Mouse (Mus musculus): ENCODE results near the gene Mdk. TPM values are rescaled to one million over a fixed set of nuclear protein-coding genes. Genes with fewer than 3 reads are reported as not detected.

Gene Mdk
- polyA plus RNA-seq, 1 experiment from 2014 or later = 256 TPM

DNA sequence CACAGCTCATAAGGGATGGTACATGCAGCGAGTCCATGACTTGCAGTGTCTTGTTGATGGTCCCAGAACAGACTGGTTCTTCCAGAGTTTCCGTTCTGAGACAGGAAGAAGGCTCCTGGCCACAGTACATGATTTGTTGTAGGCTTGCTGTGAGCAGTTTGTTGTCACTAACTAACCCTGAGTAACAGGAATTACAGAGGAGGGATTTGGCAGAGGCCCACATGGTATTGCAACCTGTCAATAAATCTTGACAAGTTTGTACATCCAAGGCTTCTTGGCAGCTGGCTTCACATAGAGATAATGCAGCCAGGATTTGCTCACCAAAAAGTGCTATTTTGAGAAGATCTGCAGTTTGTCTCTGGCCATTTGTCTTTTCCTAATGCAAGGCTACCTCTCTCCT lies 26.0 kb downstream of the Mdk start:
- 86% methylated on average over 2 of the region's 2 CpGs for WGBS
- Histone ChIP-seq H3K27me3 (replicated peaks; ENCODE audit: control insufficient read depth, insufficient read depth, low read length) (no peaks in the 10 kb centered on the region), H3K36me3 (ENCODE audit: control insufficient read depth, insufficient read depth) (peaks cover 13% of the 10 kb centered on the region), H3K9me3 (ENCODE audit: control insufficient read depth, low read length) (no peaks in the 10 kb centered on the region), H3K4me1 (replicated peaks; ENCODE audit: control insufficient read depth, insufficient read depth, low read length) (peaks cover 11% of the 10 kb centered on the region), H3K27ac (ENCODE audit: low read length) (no peak overlapping the region), H3K4me2 (ENCODE audit: low read length) (no peak overlapping the region), H3K9ac (replicated peaks; ENCODE audit: low read depth, low read length) (no peak overlapping the region), H3K4me3 (replicated peaks; ENCODE audit: low read length) (no peak overlapping the region)
- ATAC-seq = no peak

DNA sequence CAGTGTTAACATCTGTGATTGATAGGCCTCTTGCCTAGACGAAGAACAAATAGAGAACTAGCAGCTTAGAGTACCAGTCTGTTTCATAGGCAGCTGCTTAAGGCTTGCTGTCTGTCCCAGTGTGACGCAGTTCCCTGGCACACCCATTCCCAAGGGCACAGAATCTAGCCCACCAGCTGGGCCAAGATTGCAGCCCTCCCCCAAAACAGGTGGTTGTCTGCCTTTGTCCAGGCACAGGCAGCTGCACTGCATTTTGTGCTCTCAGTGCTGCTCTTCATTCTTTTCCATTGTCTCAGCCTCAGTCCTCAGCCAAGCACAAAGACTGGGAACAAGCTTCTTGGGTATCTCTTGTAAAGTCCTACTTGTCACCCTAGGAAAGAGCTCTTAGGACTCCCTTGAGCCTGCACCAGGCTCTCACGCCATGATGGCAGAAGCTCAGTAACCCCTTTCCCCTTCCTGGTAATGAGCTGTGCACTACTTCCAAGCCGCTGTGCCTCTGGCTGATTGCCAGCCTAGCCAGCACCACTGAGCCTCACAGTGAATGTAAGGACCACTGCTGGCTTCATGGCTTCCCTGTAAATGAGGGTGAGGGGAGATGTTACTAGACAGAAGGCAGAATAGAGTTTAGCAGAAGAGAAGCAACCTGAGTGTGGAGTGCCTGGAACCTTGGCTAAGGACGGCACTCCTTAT lies 27.3 kb downstream of the Mdk start:
- WGBS = 17% methylated on average over 5 of the region's 5 CpGs
- no peak overlapping the region for H3K9ac ChIP-seq (replicated peaks; ENCODE audit: low read depth, low read length)
- H3K27me3 ChIP-seq (replicated peaks; ENCODE audit: control insufficient read depth, insufficient read depth, low read length) = no peaks in the 10 kb centered on the region
- H3K4me2 ChIP-seq (ENCODE audit: low read length) = no peak overlapping the region
- H3K4me1 ChIP-seq (replicated peaks; ENCODE audit: control insufficient read depth, insufficient read depth, low read length) = peaks cover 11% of the 10 kb centered on the region
- peak; percentile 92 for ATAC-seq
- H3K9me3 ChIP-seq (ENCODE audit: control insufficient read depth, low read length) = no peaks in the 10 kb centered on the region
- H3K27ac ChIP-seq (ENCODE audit: low read length) = peak overlapping the region; percentile 64
- H3K4me3 ChIP-seq (replicated peaks; ENCODE audit: low read length) = no peak overlapping the region
- peaks cover 7% of the 10 kb centered on the region for H3K36me3 ChIP-seq (ENCODE audit: control insufficient read depth, insufficient read depth)

DNA sequence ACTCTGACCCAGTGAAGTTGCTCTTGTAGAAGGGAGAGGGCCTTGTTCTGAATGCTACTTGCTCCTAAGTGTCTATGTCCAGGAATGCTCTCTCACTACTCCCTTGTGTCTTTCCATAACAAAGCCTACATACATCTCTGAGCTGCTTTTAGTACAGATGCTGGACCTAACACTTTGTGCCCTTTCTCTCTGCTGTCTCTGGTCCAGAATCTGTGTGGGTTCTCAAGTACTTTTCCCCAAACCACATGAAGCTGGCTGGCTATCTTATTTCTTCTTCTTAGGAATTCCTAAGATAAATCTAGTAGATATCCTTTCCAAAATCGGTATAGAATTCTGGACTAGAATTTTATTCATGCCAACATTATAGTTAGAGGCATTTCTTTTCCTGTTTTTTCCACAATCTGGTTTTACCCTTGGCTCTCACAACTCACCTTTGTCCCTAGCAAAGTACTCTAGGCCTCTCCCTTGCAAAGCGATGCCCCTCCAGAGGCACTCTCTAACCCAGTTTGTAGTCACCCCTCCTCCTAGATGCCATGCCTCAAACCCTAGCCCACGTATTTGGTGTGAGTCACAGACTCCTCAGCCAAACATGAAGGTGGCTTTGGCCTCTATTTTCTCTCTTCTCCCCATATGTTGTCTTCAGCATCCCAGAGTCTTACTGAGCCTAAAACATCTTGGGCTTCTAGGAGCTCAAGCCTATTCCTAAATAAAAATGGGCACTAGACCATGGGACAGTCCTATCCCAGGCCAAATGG lies 28.7 kb downstream of the Mdk start:
- H3K9me3 ChIP-seq (ENCODE audit: control insufficient read depth, low read length) = no peaks in the 10 kb centered on the region
- H3K4me3 ChIP-seq (replicated peaks; ENCODE audit: low read length) = no peak overlapping the region
- WGBS = 89% methylated on average over 3 of the region's 3 CpGs
- H3K36me3 ChIP-seq (ENCODE audit: control insufficient read depth, insufficient read depth) = peaks cover 3% of the 10 kb centered on the region
- H3K9ac ChIP-seq (replicated peaks; ENCODE audit: low read depth, low read length) = no peak overlapping the region
- ATAC-seq = no peak
- no peak overlapping the region for H3K4me2 ChIP-seq (ENCODE audit: low read length)
- no peak overlapping the region for H3K27ac ChIP-seq (ENCODE audit: low read length)
- H3K27me3 ChIP-seq (replicated peaks; ENCODE audit: control insufficient read depth, insufficient read depth, low read length) = no peaks in the 10 kb centered on the region
- peaks cover 11% of the 10 kb centered on the region for H3K4me1 ChIP-seq (replicated peaks; ENCODE audit: control insufficient read depth, insufficient read depth, low read length)

DNA sequence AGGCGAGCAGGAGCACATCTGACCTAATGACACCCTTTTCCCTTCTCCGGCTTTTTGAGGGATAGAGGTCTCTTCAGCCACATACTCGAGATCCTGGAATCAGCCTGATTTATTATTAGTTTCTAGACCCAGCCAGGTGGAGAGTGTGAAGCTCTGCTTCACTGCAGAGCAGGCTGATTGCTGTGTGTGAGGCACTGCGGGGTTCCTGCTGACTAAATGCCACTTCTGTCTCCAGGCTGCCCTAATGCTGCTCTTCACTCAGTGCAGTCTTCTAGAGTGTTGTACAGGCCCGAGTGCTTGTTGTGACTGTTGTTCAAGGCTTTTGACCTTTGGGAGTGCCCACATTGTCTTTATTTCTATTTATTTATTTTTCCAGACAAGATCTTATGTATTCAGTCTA lies 29.8 kb downstream of the Mdk start:
- Histone ChIP-seq H3K27ac (ENCODE audit: low read length) (no peak overlapping the region), H3K36me3 (ENCODE audit: control insufficient read depth, insufficient read depth) (peaks cover 3% of the 10 kb centered on the region), H3K9ac (replicated peaks; ENCODE audit: low read depth, low read length) (no peak overlapping the region), H3K27me3 (replicated peaks; ENCODE audit: control insufficient read depth, insufficient read depth, low read length) (no peaks in the 10 kb centered on the region), H3K9me3 (ENCODE audit: control insufficient read depth, low read length) (no peaks in the 10 kb centered on the region), H3K4me3 (replicated peaks; ENCODE audit: low read length) (no peak overlapping the region), H3K4me2 (ENCODE audit: low read length) (no peak overlapping the region), H3K4me1 (replicated peaks; ENCODE audit: control insufficient read depth, insufficient read depth, low read length) (peaks cover 11% of the 10 kb centered on the region)
- no peak for ATAC-seq
- WGBS = 81% methylated on average over 5 of the region's 5 CpGs

DNA sequence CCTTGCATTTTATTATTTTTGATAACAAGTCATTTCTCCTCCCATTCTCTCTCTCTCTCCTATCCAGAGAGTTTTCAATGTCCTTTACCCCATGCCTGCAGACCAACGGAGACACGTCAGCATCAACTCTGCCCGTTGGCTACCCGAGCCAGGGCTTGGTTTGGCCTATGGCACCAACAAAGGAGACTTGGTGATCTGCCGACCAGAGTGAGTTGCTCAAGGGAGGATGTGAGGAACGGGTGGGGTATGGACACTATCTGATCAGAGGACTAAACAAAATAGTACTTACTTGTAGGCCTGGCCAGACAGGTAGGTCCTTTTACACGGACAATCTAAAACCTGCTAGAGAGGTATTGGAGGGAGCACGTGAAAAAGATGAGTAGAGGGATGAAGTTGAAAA lies 31.7 kb downstream of the Mdk start:
- Histone ChIP-seq H3K4me2 (ENCODE audit: low read length) (no peak overlapping the region), H3K9ac (replicated peaks; ENCODE audit: low read depth, low read length) (no peak overlapping the region), H3K4me3 (replicated peaks; ENCODE audit: low read length) (no peak overlapping the region), H3K9me3 (ENCODE audit: control insufficient read depth, low read length) (no peaks in the 10 kb centered on the region), H3K27me3 (replicated peaks; ENCODE audit: control insufficient read depth, insufficient read depth, low read length) (no peaks in the 10 kb centered on the region), H3K36me3 (ENCODE audit: control insufficient read depth, insufficient read depth) (peaks cover 3% of the 10 kb centered on the region), H3K27ac (ENCODE audit: low read length) (no peak overlapping the region), H3K4me1 (replicated peaks; ENCODE audit: control insufficient read depth, insufficient read depth, low read length) (peaks cover 11% of the 10 kb centered on the region)
- 93% methylated on average over 8 of the region's 8 CpGs for WGBS
- ATAC-seq = no peak

DNA sequence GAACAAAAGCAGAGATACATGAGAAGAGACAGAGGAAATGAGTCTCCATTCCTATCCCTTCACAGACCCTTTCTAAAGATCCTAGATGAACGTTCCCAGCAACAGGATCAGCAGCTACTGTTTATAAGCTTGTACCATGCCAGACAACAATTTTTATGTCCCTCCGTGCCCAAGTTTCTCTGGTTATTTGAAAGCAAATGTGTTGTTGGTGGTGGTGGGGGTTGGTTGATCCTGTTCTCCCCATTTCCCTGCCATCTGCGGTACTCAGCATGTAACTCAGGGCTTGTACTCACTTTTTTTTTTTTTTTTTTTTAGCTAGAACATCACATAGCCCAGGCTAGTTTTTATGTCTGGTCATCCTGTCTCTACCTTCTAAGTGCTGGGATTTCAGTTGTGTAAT lies 33.0 kb downstream of the Mdk start:
- ATAC-seq = no peak
- no peak overlapping the region for H3K27ac ChIP-seq (ENCODE audit: low read length)
- H3K9ac ChIP-seq (replicated peaks; ENCODE audit: low read depth, low read length) = no peak overlapping the region
- 93% methylated on average over 3 of the region's 3 CpGs for WGBS
- H3K36me3 ChIP-seq (ENCODE audit: control insufficient read depth, insufficient read depth) = peaks cover 3% of the 10 kb centered on the region
- H3K4me1 ChIP-seq (replicated peaks; ENCODE audit: control insufficient read depth, insufficient read depth, low read length) = no peaks in the 10 kb centered on the region; the same call in 1 of the 2 replicates
- H3K4me2 ChIP-seq (ENCODE audit: low read length) = no peak overlapping the region
- H3K27me3 ChIP-seq (replicated peaks; ENCODE audit: control insufficient read depth, insufficient read depth, low read length) = no peaks in the 10 kb centered on the region
- no peak overlapping the region for H3K4me3 ChIP-seq (replicated peaks; ENCODE audit: low read length)
- H3K9me3 ChIP-seq (ENCODE audit: control insufficient read depth, low read length) = no peaks in the 10 kb centered on the region

DNA sequence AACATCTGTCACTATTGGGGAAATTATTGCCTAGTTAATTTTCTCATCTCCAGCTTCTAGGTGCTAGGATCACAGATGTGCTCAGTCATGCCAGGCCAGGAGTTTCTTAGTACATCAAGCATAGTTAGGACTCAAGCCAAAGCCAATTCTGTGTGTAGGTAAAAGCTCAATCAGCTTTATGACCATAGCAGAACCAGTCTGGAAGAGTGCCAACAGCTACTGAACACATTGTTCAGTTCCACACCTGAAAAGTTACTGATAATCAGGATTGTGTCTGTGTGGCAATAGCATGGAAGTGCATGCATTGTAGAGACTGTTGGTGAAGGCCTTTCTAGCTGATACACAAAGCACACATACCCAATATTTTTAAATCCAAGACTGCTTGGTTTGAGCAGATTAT lies 34.1 kb downstream of the Mdk start:
- Histone ChIP-seq H3K36me3 (ENCODE audit: control insufficient read depth, insufficient read depth) (peaks cover 3% of the 10 kb centered on the region), H3K4me2 (ENCODE audit: low read length) (no peak overlapping the region), H3K27me3 (replicated peaks; ENCODE audit: control insufficient read depth, insufficient read depth, low read length) (no peaks in the 10 kb centered on the region), H3K4me1 (replicated peaks; ENCODE audit: control insufficient read depth, insufficient read depth, low read length) (no peaks in the 10 kb centered on the region), H3K9ac (replicated peaks; ENCODE audit: low read depth, low read length) (no peak overlapping the region), H3K9me3 (ENCODE audit: control insufficient read depth, low read length) (no peaks in the 10 kb centered on the region), H3K4me3 (replicated peaks; ENCODE audit: low read length) (no peak overlapping the region), H3K27ac (ENCODE audit: low read length) (no peak overlapping the region)
- no peak for ATAC-seq

DNA sequence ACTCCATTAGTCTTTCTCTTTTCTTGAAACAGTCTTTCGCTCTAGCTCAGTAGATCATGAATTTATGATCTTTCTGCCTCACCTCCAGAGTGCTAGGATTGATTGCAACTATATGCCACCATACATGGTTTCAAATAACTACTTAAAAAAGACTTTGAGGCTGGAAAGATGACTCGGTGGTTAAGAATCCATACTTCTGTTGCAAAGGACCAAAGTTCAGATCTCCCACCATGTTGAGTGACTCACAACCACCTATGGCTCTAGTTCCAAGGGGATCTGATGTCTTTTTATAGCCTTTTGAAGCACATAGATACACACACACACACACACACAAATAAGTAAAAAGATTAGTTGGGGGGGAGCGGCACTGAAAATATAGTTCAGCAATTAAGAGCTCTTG lies 36.7 kb downstream of the Mdk start:
- ATAC-seq = no peak
- no peaks in the 10 kb centered on the region for H3K27me3 ChIP-seq (replicated peaks; ENCODE audit: control insufficient read depth, insufficient read depth, low read length)
- H3K4me2 ChIP-seq (ENCODE audit: low read length) = no peak overlapping the region
- no peak overlapping the region for H3K4me3 ChIP-seq (replicated peaks; ENCODE audit: low read length)
- no peaks in the 10 kb centered on the region for H3K9me3 ChIP-seq (ENCODE audit: control insufficient read depth, low read length)
- over 99% methylated on average over 3 of the region's 3 CpGs for WGBS
- H3K4me1 ChIP-seq (replicated peaks; ENCODE audit: control insufficient read depth, insufficient read depth, low read length) = no peaks in the 10 kb centered on the region
- H3K27ac ChIP-seq (ENCODE audit: low read length) = no peak overlapping the region
- no peak overlapping the region for H3K9ac ChIP-seq (replicated peaks; ENCODE audit: low read depth, low read length)
- H3K36me3 ChIP-seq (ENCODE audit: control insufficient read depth, insufficient read depth) = peaks cover 2% of the 10 kb centered on the region

DNA sequence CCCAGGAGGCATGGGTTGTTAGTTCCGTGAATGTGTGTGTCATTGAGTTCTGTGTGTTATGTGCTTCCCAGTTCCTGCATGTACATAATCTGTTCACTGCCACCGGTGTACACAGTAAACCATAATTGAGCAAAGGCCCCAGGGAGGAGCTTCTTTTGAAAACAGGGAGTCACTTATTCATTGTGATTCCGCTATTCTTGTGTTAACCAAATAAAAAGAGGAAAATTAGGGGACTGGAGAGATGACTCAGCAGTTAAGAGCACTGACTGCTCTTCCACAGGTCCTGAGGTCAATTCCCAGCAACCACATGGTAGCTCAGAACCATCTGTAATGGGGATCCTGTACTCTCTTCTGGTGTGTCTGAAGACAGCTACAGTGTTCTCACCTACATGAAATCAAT lies 37.4 kb downstream of the Mdk start:
- H3K27ac ChIP-seq (ENCODE audit: low read length) = no peak overlapping the region
- H3K4me3 ChIP-seq (replicated peaks; ENCODE audit: low read length) = no peak overlapping the region
- H3K4me2 ChIP-seq (ENCODE audit: low read length) = no peak overlapping the region
- no peaks in the 10 kb centered on the region for H3K27me3 ChIP-seq (replicated peaks; ENCODE audit: control insufficient read depth, insufficient read depth, low read length)
- no peaks in the 10 kb centered on the region for H3K4me1 ChIP-seq (replicated peaks; ENCODE audit: control insufficient read depth, insufficient read depth, low read length)
- WGBS = 80% methylated on average over 3 of the region's 3 CpGs
- no peak for ATAC-seq
- no peaks in the 10 kb centered on the region for H3K36me3 ChIP-seq (ENCODE audit: control insufficient read depth, insufficient read depth)
- no peak overlapping the region for H3K9ac ChIP-seq (replicated peaks; ENCODE audit: low read depth, low read length)
- no peaks in the 10 kb centered on the region for H3K9me3 ChIP-seq (ENCODE audit: control insufficient read depth, low read length)
